Mouse (Mus musculus): Measurements from ENCODE around the gene Lsr.
A peak's percentile ranks its signal among the peaks of the same experiment; 100 is the strongest.

The Lsr gene

GRCm38 (mm10) chr7:30996491-30996890, 23.2 kb upstream of the Lsr start:
- Histone ChIP-seq H3K4me3 (replicated peaks; ENCODE audit: low read length) (no peak overlapping the region), H3K36me3 (ENCODE audit: insufficient read depth, low read length) (no peaks in the 10 kb centered on the region), H3K9me3 (ENCODE audit: low read length) (0 out of 2 replicates have a peak, but pooled peaks cover 4% of the 10 kb centered on the region), H3K27me3 (ENCODE audit: insufficient read depth, low read length) (peaks cover 4% of the 10 kb centered on the region; the same call in 1 of the 2 replicates), H3K4me1 (replicated peaks; ENCODE audit: low read depth, low read length) (no peaks in the 10 kb centered on the region)
- TF ChIP-seq POU5F1 (IDR thresholded peaks at IDR 0.05; ENCODE audit: borderline replicate concordance, low read length) (no peak), CTCF (conservative IDR thresholded peaks at IDR 0.05; ENCODE audit: low read length) (peak; percentile 80)

GRCm38 (mm10) chr7:30993986-30994385, 20.7 kb upstream of the Lsr start:
- Histone ChIP-seq H3K9me3 (ENCODE audit: low read length) (0 out of 2 replicates have a peak, but pooled peaks cover 4% of the 10 kb centered on the region), H3K4me3 (replicated peaks; ENCODE audit: low read length) (no peak overlapping the region), H3K4me1 (replicated peaks; ENCODE audit: low read depth, low read length) (no peaks in the 10 kb centered on the region), H3K27me3 (ENCODE audit: insufficient read depth, low read length) (peaks cover 8% of the 10 kb centered on the region; the same call in 1 of the 2 replicates), H3K36me3 (ENCODE audit: insufficient read depth, low read length) (no peaks in the 10 kb centered on the region)
- TF ChIP-seq NANOG (IDR thresholded peaks at IDR 0.05; ENCODE audit: borderline replicate concordance, low read length) (no peak), POU5F1 (IDR thresholded peaks at IDR 0.05; ENCODE audit: borderline replicate concordance, low read length) (no peak), CTCF (conservative IDR thresholded peaks at IDR 0.05; ENCODE audit: low read length) (no peak)

- Histone ChIP-seq H3K4me1 (replicated peaks; ENCODE audit: low read depth, low read length) (no peaks in the 10 kb centered on the region), H3K27me3 (ENCODE audit: insufficient read depth, low read length) (peaks cover 9% of the 10 kb centered on the region; the same call in 1 of the 2 replicates), H3K4me3 (replicated peaks; ENCODE audit: low read length) (no peak overlapping the region), H3K36me3 (ENCODE audit: insufficient read depth, low read length) (no peaks in the 10 kb centered on the region), H3K9me3 (ENCODE audit: low read length) (0 out of 2 replicates have a peak, but pooled peaks cover 4% of the 10 kb centered on the region)
- TF ChIP-seq CTCF (conservative IDR thresholded peaks at IDR 0.05; ENCODE audit: low read length): no peak
- no peak for TF ChIP-seq POU5F1 (IDR thresholded peaks at IDR 0.05; ENCODE audit: borderline replicate concordance, low read length)
- TF ChIP-seq NANOG (IDR thresholded peaks at IDR 0.05; ENCODE audit: borderline replicate concordance, low read length): no peak
Observed at GRCm38 (mm10) chr7:30992148-30992547, 18.9 kb upstream of the Lsr start.

GRCm38 (mm10) chr7:30988519-30989162, 15.4 kb upstream of the Lsr start:
- H3K9me3 ChIP-seq (ENCODE audit: low read length): no peaks in the 10 kb centered on the region
- H3K4me1 ChIP-seq (replicated peaks; ENCODE audit: low read depth, low read length): no peaks in the 10 kb centered on the region
- peaks cover 9% of the 10 kb centered on the region; the same call in 1 of the 2 replicates for H3K27me3 ChIP-seq (ENCODE audit: insufficient read depth, low read length)
- H3K36me3 ChIP-seq (ENCODE audit: insufficient read depth, low read length): no peaks in the 10 kb centered on the region
- no peak for TF ChIP-seq POU5F1 (IDR thresholded peaks at IDR 0.05; ENCODE audit: borderline replicate concordance, low read length)
- TF ChIP-seq CTCF (conservative IDR thresholded peaks at IDR 0.05; ENCODE audit: low read length): no peak
- no peak for TF ChIP-seq NANOG (IDR thresholded peaks at IDR 0.05; ENCODE audit: borderline replicate concordance, low read length)
- no peak overlapping the region for H3K4me3 ChIP-seq (replicated peaks; ENCODE audit: low read length)

GRCm38 (mm10) chr7:30985357-30985756, 12.1 kb upstream of the Lsr start:
- Histone ChIP-seq H3K36me3 (ENCODE audit: insufficient read depth, low read length) (no peaks in the 10 kb centered on the region), H3K27me3 (ENCODE audit: insufficient read depth, low read length) (0 out of 2 replicates have a peak, but pooled peaks cover 5% of the 10 kb centered on the region), H3K9me3 (ENCODE audit: low read length) (no peaks in the 10 kb centered on the region), H3K4me1 (replicated peaks; ENCODE audit: low read depth, low read length) (no peaks in the 10 kb centered on the region), H3K4me3 (replicated peaks; ENCODE audit: low read length) (no peak overlapping the region)
- TF ChIP-seq POU5F1 (IDR thresholded peaks at IDR 0.05; ENCODE audit: borderline replicate concordance, low read length) (no peak), NANOG (IDR thresholded peaks at IDR 0.05; ENCODE audit: borderline replicate concordance, low read length) (no peak), CTCF (conservative IDR thresholded peaks at IDR 0.05; ENCODE audit: low read length) (no peak)

GRCm38 (mm10) chr7:30981703-30982102, 8.4 kb upstream of the Lsr start:
- peaks cover 4% of the 10 kb centered on the region; the same call in 1 of the 2 replicates for H3K36me3 ChIP-seq (ENCODE audit: insufficient read depth, low read length)
- no peak overlapping the region for H3K4me3 ChIP-seq (replicated peaks; ENCODE audit: low read length)
- peaks cover 3% of the 10 kb centered on the region; the same call in 1 of the 2 replicates for H3K4me1 ChIP-seq (replicated peaks; ENCODE audit: low read depth, low read length)
- TF ChIP-seq CTCF (conservative IDR thresholded peaks at IDR 0.05; ENCODE audit: low read length): no peak
- no peak for TF ChIP-seq POU5F1 (IDR thresholded peaks at IDR 0.05; ENCODE audit: borderline replicate concordance, low read length)
- no peaks in the 10 kb centered on the region for H3K9me3 ChIP-seq (ENCODE audit: low read length)
- H3K27me3 ChIP-seq (ENCODE audit: insufficient read depth, low read length): no peaks in the 10 kb centered on the region

GRCm38 (mm10) chr7:30973501-30974289, 431 bp upstream of the Lsr start, which contains the start of gene Fam187b:
Gene Fam187b (plus strand): TSS chr7:30973790.
- Histone ChIP-seq H3K27me3 (ENCODE audit: insufficient read depth, low read length) (peaks cover 9% of the 10 kb centered on the region), H3K9me3 (ENCODE audit: low read length) (no peaks in the 10 kb centered on the region), H3K4me3 (replicated peaks; ENCODE audit: low read length) (peak within 1 kb of the TSS; percentile 92), H3K4me1 (replicated peaks; ENCODE audit: low read depth, low read length) (peaks cover 35% of the 10 kb centered on the region), H3K36me3 (ENCODE audit: insufficient read depth, low read length) (peaks cover 36% of the 10 kb centered on the region)
- peak; percentile 51 for TF ChIP-seq CTCF (conservative IDR thresholded peaks at IDR 0.05; ENCODE audit: low read length)
- no peak for TF ChIP-seq POU5F1 (IDR thresholded peaks at IDR 0.05; ENCODE audit: borderline replicate concordance, low read length)

GRCm38 (mm10) chr7:30972426-30973250, 626 bp downstream of the Lsr start:
- H3K27me3 ChIP-seq (ENCODE audit: insufficient read depth, low read length): peaks cover 9% of the 10 kb centered on the region
- no peaks in the 10 kb centered on the region for H3K9me3 ChIP-seq (ENCODE audit: low read length)
- H3K36me3 ChIP-seq (ENCODE audit: insufficient read depth, low read length): peaks cover 41% of the 10 kb centered on the region
- peak overlapping the region; percentile 92 for H3K4me3 ChIP-seq (replicated peaks; ENCODE audit: low read length)
- H3K4me1 ChIP-seq (replicated peaks; ENCODE audit: low read depth, low read length): peaks cover 40% of the 10 kb centered on the region
- no peak for TF ChIP-seq NANOG (IDR thresholded peaks at IDR 0.05; ENCODE audit: borderline replicate concordance, low read length)
- no peak for TF ChIP-seq POU5F1 (IDR thresholded peaks at IDR 0.05; ENCODE audit: borderline replicate concordance, low read length)
- TF ChIP-seq CTCF (conservative IDR thresholded peaks at IDR 0.05; ENCODE audit: low read length): no peak
